Mouse (Mus musculus) CH12.LX (cell line): ENCODE results near the gene Mgam.

ENCODE experiments used
- BHLHE40 ChIP-seq: IDR thresholded peaks from 2 replicates; pipeline ENCODE4 v1.6.1; 2011; ENCODE audit warnings: mild to moderate bottlenecking, low read depth, low read length, improper control_type of control experiment
- CHD1 ChIP-seq: IDR thresholded peaks from 2 replicates; pipeline ENCODE4 v1.6.1; 2012; ENCODE audit warnings: low read depth, low read length, improper control_type of control experiment, inconsistent platforms
- CHD2 ChIP-seq: IDR thresholded peaks from 2 replicates; pipeline ENCODE4 v1.6.1; 2011; ENCODE audit warnings: low read length, improper control_type of control experiment
- CTCF ChIP-seq, 2 experiments: IDR thresholded peaks in 1 of 2; conservative IDR thresholded peaks in 1 of 2; 2 replicates each; pipeline ENCODE4 v1.5.1; 2011 to 2012; ENCODE audit warnings: low read depth in 2 of 2, low read length in 2 of 2, improper control_type of control experiment in 1 of 2, inconsistent platforms in 1 of 2, mild to moderate bottlenecking in 1 of 2, moderate library complexity in 1 of 2
- EP300 ChIP-seq: IDR thresholded peaks from 2 replicates; pipeline ENCODE4 v1.6.1; 2011; ENCODE audit warnings: low read length, improper control_type of control experiment
- IRF4 ChIP-seq: IDR thresholded peaks from 2 replicates; pipeline ENCODE4 v1.6.1; 2014; ENCODE audit warnings: low read depth, mild to moderate bottlenecking, inconsistent platforms, low read length, improper control_type of control experiment
- MAFK ChIP-seq: IDR thresholded peaks from 2 replicates; pipeline ENCODE4 v1.6.1; 2011; ENCODE audit warnings: low read length, improper control_type of control experiment; ENCODE audit not compliant: insufficient replicate concordance
- NRF1 ChIP-seq: IDR thresholded peaks from 2 replicates; pipeline ENCODE4 v1.6.1; 2014; ENCODE audit warnings: low read depth, mild to moderate bottlenecking, inconsistent platforms, low read length, improper control_type of control experiment, moderate library complexity
- PAX5 ChIP-seq: IDR thresholded peaks from 2 replicates; pipeline ENCODE4 v1.6.1; 2012; ENCODE audit warnings: low read length, inconsistent platforms, mixed read lengths
- POLR2A ChIP-seq: IDR thresholded peaks from 2 replicates; pipeline ENCODE4 v1.6.1; 2011; ENCODE audit warnings: low read depth, mild to moderate bottlenecking, improper control_type of control experiment, low read length
- RAD21 ChIP-seq: IDR thresholded peaks from 2 replicates; pipeline ENCODE4 v1.6.1; 2011; ENCODE audit warnings: low read depth, mild to moderate bottlenecking, low read length, improper control_type of control experiment, moderate library complexity
- USF1 ChIP-seq: IDR thresholded peaks from 2 replicates; pipeline ENCODE4 v1.6.1; 2014; ENCODE audit warnings: low read depth, mild to moderate bottlenecking, inconsistent platforms, low read length, improper control_type of control experiment
- ZKSCAN1 ChIP-seq: IDR thresholded peaks from 2 replicates; pipeline ENCODE4 v1.6.1; 2012; ENCODE audit warnings: low read depth, inconsistent platforms, low read length, improper control_type of control experiment, borderline replicate concordance
- ZNF384 ChIP-seq: IDR thresholded peaks from 2 replicates; pipeline ENCODE4 v1.6.1; 2012; ENCODE audit warnings: low read depth, low read length, improper control_type of control experiment, inconsistent platforms

- TF ChIP-seq POLR2A (no peak), USF1 (no peak), CTCF (conservative IDR thresholded peaks at IDR 0.05 in 1 of 2, IDR thresholded peaks at IDR 0.05 in 1 of 2; ENCODE audit: low read depth in 2 of 2, low read length in 2 of 2) (no peak), RAD21 (no peak), EP300 (0 out of 2 replicates have a peak, but pooled peaks have one; percentile 11), BHLHE40 (0 out of 2 replicates have a peak, but pooled peaks have one; percentile 12), PAX5 (no peak), MAFK (no peak), ZKSCAN1 (no peak), IRF4 (no peak), NRF1 (no peak), ZNF384 (no peak), CHD1 (no peak), CHD2 (no peak)
These were observed 21.2 kb upstream of the Mgam start for GRCm38 (mm10) chr6:40607431-40607830.
